Mouse (Mus musculus): ENCODE measurements at regions not wholly inside any gene's neighbourhood (a gene's known extent, or its start where the extent isn't known, plus 50 kb on each side); places are given as distances from the start of the nearest gene placed in this dataset.

DNA sequence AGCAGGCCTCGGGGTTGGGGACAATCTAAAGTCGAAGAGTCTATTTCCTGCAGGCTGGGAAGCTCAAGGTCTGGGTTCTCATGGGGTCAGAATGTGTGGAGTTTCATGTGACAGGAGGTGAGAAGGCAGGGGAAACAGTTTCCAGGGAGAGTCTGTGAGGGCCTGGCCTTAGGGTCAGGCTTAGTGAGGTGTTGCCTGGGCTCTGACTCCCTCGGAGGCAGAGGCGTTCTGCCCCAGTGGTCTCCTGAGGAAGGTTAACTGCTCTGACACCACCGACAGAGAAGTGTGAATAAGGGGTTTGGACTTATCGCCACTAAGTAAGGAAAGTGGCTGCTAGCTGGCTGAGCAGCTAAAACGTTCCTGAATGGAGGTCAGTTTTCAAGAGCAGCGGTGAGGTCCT, 499.9 kb downstream of the Zfp704 start:
- H3K79me2 ChIP-seq (ENCODE audit: control insufficient read depth, insufficient read depth, low read length), result no peaks in the 10 kb centered on the region
- no peaks in the 10 kb centered on the region for H3K27me3 ChIP-seq (ENCODE audit: control insufficient read depth, insufficient read depth, low read length)
- H3K4me1 ChIP-seq (ENCODE audit: control insufficient read depth, insufficient read depth, low read length), result no peaks in the 10 kb centered on the region
- 68% methylated on average over 8 of the region's 8 CpGs for WGBS
- no peak overlapping the region for H3K9ac ChIP-seq (ENCODE audit: low read depth, low read length)
- no peaks in the 10 kb centered on the region for H3K36me3 ChIP-seq (ENCODE audit: control insufficient read depth, insufficient read depth, low read length)
- no peak for TF ChIP-seq CTCF (IDR thresholded peaks at IDR 0.05; ENCODE audit: low read depth, low read length)
- TF ChIP-seq POLR2A (IDR thresholded peaks at IDR 0.05; ENCODE audit: extremely low read depth, insufficient read depth, low read length), result no peak
- H3K27ac ChIP-seq (replicated peaks; ENCODE audit: insufficient read depth, low read depth, low read length), result no peak overlapping the region
- DNase-seq (ENCODE audit: extremely low read depth, low read depth, low spot score), result no peak
- H3K4me3 ChIP-seq (ENCODE audit: insufficient read depth, low read depth, low read length), result no peak overlapping the region

DNA sequence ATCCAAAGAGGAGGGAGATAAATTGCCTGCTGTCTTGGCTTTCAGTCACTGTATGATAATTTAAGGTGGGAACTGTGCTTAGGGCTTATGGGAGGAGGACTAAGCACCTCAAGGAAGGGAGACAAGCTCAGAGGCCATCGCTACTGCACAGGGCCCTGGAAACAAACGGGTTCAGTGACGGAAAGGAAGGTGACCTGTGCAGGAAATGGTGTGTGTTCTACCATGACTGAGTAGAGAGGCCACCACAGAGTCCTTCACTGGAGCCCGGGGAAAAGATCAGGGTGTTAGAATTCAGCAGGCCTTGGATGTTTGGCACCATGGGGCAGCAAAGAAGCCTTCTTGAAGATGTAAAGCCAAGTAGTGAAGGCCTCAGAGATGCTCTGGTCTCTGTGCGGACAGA, 500.4 kb downstream of the Zfp704 start:
- TF ChIP-seq POLR2A (IDR thresholded peaks at IDR 0.05; ENCODE audit: extremely low read depth, insufficient read depth, low read length), result no peak
- no peak for TF ChIP-seq CTCF (IDR thresholded peaks at IDR 0.05; ENCODE audit: low read depth, low read length)
- WGBS, result 90% methylated on average over 5 of the region's 5 CpGs
- Histone ChIP-seq H3K9ac (ENCODE audit: low read depth, low read length) (no peak overlapping the region), H3K27me3 (ENCODE audit: control insufficient read depth, insufficient read depth, low read length) (no peaks in the 10 kb centered on the region), H3K36me3 (ENCODE audit: control insufficient read depth, insufficient read depth, low read length) (no peaks in the 10 kb centered on the region), H3K27ac (replicated peaks; ENCODE audit: insufficient read depth, low read depth, low read length) (no peak overlapping the region), H3K79me2 (ENCODE audit: control insufficient read depth, insufficient read depth, low read length) (no peaks in the 10 kb centered on the region), H3K4me3 (ENCODE audit: insufficient read depth, low read depth, low read length) (no peak overlapping the region), H3K4me1 (ENCODE audit: control insufficient read depth, insufficient read depth, low read length) (no peaks in the 10 kb centered on the region)
- no peak for DNase-seq (ENCODE audit: extremely low read depth, low read depth, low spot score)

DNA sequence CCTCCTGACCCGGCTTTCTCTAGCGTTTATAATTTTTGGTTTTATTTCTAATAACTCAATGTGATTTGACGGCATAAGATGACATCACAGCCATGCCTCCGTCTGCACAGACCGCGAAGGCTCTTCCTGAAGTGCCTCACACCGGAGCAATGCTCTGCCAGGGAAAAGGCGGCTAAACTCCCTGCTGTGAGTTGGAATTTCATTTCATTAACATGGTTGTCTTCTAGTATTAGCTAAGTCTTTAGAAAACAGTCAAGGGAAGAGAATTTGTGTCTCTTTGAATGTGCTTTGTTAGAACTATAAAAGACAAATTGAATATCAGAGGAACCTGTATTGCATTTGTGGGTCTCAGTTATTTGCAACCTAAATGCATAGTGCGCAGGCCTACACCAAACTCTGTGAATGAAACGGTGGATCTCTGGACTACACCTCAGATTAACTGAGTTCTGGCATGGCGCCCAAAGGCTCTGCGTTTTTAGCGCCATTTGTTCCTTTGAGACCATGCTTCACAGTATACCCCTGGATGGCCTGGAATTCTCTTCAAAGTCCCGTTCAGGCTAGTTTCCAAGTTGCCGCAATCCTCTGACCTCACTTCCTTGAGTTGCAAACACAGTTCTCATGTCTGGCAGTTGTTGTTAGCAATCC, 502.0 kb downstream of the Zfp704 start:
- no peaks in the 10 kb centered on the region for H3K4me1 ChIP-seq (ENCODE audit: control insufficient read depth, insufficient read depth, low read length)
- no peak for TF ChIP-seq CTCF (IDR thresholded peaks at IDR 0.05; ENCODE audit: low read depth, low read length)
- no peak for TF ChIP-seq POLR2A (IDR thresholded peaks at IDR 0.05; ENCODE audit: extremely low read depth, insufficient read depth, low read length)
- 87% methylated on average over 15 of the region's 15 CpGs for WGBS
- no peaks in the 10 kb centered on the region for H3K79me2 ChIP-seq (ENCODE audit: control insufficient read depth, insufficient read depth, low read length)
- no peak overlapping the region for H3K4me3 ChIP-seq (ENCODE audit: insufficient read depth, low read depth, low read length)
- H3K27ac ChIP-seq (replicated peaks; ENCODE audit: insufficient read depth, low read depth, low read length), result no peak overlapping the region
- H3K9ac ChIP-seq (ENCODE audit: low read depth, low read length), result no peak overlapping the region
- H3K36me3 ChIP-seq (ENCODE audit: control insufficient read depth, insufficient read depth, low read length), result no peaks in the 10 kb centered on the region
- DNase-seq (ENCODE audit: extremely low read depth, low read depth, low spot score), result no peak
- no peaks in the 10 kb centered on the region for H3K27me3 ChIP-seq (ENCODE audit: control insufficient read depth, insufficient read depth, low read length)

DNA sequence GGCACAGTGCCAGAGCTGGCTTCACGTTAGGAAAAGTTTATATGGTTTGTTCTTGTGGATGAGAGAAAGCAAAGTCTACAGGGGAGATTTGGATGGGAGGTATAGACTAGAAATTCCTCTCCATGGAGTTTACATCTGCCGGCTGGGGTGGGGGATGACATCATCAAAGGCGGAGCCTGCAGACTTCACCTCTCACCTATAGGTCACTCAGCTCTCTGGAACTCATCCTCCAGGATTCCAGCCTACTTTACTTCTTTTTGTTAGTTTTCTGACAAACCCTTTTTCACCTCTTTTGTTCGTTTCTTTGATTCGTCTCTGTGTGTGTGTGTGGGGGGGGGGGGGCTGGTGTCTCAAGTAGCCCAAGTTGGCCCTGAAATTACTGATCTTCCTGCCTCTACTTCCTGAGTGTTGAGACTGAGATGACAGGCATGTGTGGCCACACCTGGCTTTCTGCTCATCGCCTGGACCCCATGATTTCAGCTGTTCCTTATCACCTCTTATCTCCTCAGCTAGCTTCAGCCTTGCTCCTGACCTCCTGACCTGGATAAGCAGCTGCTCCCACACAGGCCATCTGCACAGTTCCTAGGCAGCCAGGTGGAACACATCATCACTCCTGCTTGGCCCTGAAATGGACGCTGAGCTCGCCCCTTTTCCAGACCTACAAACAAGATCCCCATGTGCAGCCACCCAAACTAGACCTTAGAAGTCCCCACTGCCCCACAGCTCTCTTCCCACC, 504.5 kb downstream of the Zfp704 start:
- H3K36me3 ChIP-seq (ENCODE audit: control insufficient read depth, insufficient read depth, low read length), result no peaks in the 10 kb centered on the region
- 57% methylated on average over 8 of the region's 8 CpGs for WGBS

DNA sequence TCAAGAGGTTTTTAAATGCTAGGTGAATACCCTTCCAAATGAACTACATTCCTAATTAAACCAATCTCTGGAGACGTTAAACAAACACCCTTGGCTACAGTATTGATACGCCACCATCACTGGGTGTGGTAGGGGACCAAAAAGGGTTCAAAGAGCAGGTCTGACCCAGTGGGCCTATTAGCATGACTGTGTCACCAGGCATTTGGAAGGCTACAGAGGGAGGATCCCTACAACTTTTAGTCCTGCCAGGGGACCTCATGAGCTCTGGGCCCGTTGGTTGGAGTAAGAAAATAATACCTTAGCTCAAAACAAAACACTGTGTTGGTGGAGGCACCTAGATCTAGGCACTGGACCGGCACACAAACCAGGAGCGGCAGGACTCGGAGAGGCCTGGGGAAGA, 506.4 kb downstream of the Zfp704 start:
- H3K79me2 ChIP-seq (ENCODE audit: control insufficient read depth, insufficient read depth, low read length), result no peaks in the 10 kb centered on the region
- no peak for TF ChIP-seq POLR2A (IDR thresholded peaks at IDR 0.05; ENCODE audit: extremely low read depth, insufficient read depth, low read length)
- TF ChIP-seq CTCF (IDR thresholded peaks at IDR 0.05; ENCODE audit: low read depth, low read length), result no peak
- H3K36me3 ChIP-seq (ENCODE audit: control insufficient read depth, insufficient read depth, low read length), result no peaks in the 10 kb centered on the region
- WGBS, result 85% methylated on average over 6 of the region's 6 CpGs
- H3K4me3 ChIP-seq (ENCODE audit: insufficient read depth, low read depth, low read length), result no peak overlapping the region
- H3K27me3 ChIP-seq (ENCODE audit: control insufficient read depth, insufficient read depth, low read length), result no peaks in the 10 kb centered on the region
- no peak overlapping the region for H3K9ac ChIP-seq (ENCODE audit: low read depth, low read length)
- no peak overlapping the region for H3K27ac ChIP-seq (replicated peaks; ENCODE audit: insufficient read depth, low read depth, low read length)
- no peak for DNase-seq (ENCODE audit: extremely low read depth, low read depth, low spot score)
- no peaks in the 10 kb centered on the region for H3K4me1 ChIP-seq (ENCODE audit: control insufficient read depth, insufficient read depth, low read length)

More for the DNA sequence above, 504.5 kb downstream of the Zfp704 start:
- H3K9ac ChIP-seq (ENCODE audit: low read depth, low read length), result no peak overlapping the region
- H3K4me3 ChIP-seq (ENCODE audit: insufficient read depth, low read depth, low read length), result no peak overlapping the region
- H3K79me2 ChIP-seq (ENCODE audit: control insufficient read depth, insufficient read depth, low read length), result no peaks in the 10 kb centered on the region
- no peaks in the 10 kb centered on the region for H3K27me3 ChIP-seq (ENCODE audit: control insufficient read depth, insufficient read depth, low read length)
- DNase-seq (ENCODE audit: extremely low read depth, low read depth, low spot score), result no peak
- H3K27ac ChIP-seq (replicated peaks; ENCODE audit: insufficient read depth, low read depth, low read length), result no peak overlapping the region
- TF ChIP-seq POLR2A (IDR thresholded peaks at IDR 0.05; ENCODE audit: extremely low read depth, insufficient read depth, low read length) (no peak), CTCF (IDR thresholded peaks at IDR 0.05; ENCODE audit: low read depth, low read length) (no peak)
- H3K4me1 ChIP-seq (ENCODE audit: control insufficient read depth, insufficient read depth, low read length), result no peaks in the 10 kb centered on the region

DNA sequence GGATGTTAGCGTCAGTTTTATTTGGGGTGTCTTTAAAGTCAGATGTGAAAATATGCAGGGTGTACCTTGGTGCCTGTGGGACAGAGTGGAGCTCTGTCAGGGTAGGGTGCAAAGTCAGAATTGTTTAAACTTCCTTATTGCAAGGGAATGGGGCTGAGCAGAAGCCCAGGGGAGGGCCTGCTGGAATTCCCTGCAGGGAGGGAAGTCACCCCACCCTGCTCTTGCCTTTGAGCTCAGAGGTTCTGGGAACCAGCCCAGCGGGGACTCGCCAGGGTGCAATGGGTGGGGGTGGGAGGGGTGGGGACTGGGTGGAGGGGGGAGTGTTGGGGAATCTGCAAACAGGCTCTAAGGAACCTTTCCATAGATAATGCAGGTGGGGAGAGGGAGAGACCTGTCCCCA, 508.6 kb downstream of the Zfp704 start:
- Histone ChIP-seq H3K79me2 (ENCODE audit: control insufficient read depth, insufficient read depth, low read length) (no peaks in the 10 kb centered on the region), H3K4me3 (ENCODE audit: insufficient read depth, low read depth, low read length) (no peak overlapping the region), H3K36me3 (ENCODE audit: control insufficient read depth, insufficient read depth, low read length) (no peaks in the 10 kb centered on the region), H3K27me3 (ENCODE audit: control insufficient read depth, insufficient read depth, low read length) (no peaks in the 10 kb centered on the region), H3K27ac (replicated peaks; ENCODE audit: insufficient read depth, low read depth, low read length) (no peak overlapping the region), H3K4me1 (ENCODE audit: control insufficient read depth, insufficient read depth, low read length) (no peaks in the 10 kb centered on the region), H3K9ac (ENCODE audit: low read depth, low read length) (no peak overlapping the region)
- no peak for DNase-seq (ENCODE audit: extremely low read depth, low read depth, low spot score)
- 70% methylated on average over 3 of the region's 3 CpGs for WGBS
- TF ChIP-seq CTCF (IDR thresholded peaks at IDR 0.05; ENCODE audit: low read depth, low read length) (no peak), POLR2A (IDR thresholded peaks at IDR 0.05; ENCODE audit: extremely low read depth, insufficient read depth, low read length) (no peak)

Data from liver, adult 2 months (tissue).